Mouse (Mus musculus) cortical plate, adult 2 months (tissue): ENCODE results near the gene Gm17571. TPM values are rescaled to one million over a fixed set of nuclear protein-coding genes. Genes with fewer than 3 reads are reported as not detected.

ENCODE experiments used
- H3K27ac ChIP-seq: fragments of 200-500 bp; 2 replicates; pipeline ENCODE4 v1.5.1; 2012; ENCODE audit warnings: low read length, control low read depth, inconsistent platforms; ENCODE audit not compliant: insufficient read depth
- H3K4me1 ChIP-seq: fragments of 200-500 bp; 2 replicates; pipeline ENCODE4 v1.6.1; 2011; ENCODE audit warnings: low read length; ENCODE audit not compliant: control insufficient read depth, insufficient read depth
- H3K4me3 ChIP-seq: fragments of 200-500 bp; 2 replicates; pipeline ENCODE4 v1.5.1; 2011; ENCODE audit warnings: mild to moderate bottlenecking, low read length, control low read depth; ENCODE audit not compliant: insufficient read depth
- CTCF ChIP-seq: fragments of 200-500 bp; IDR thresholded peaks from 2 replicates; pipeline ENCODE4 v1.5.1; 2011; ENCODE audit warnings: mild to moderate bottlenecking, control low read depth, low read length; ENCODE audit not compliant: insufficient read depth; ENCODE audit errors: extremely low read depth
- POLR2A ChIP-seq: fragments of 200-500 bp; IDR thresholded peaks from 2 replicates; pipeline ENCODE4 v1.6.1; 2011; ENCODE audit warnings: mild to moderate bottlenecking, low read length, control low read depth; ENCODE audit not compliant: insufficient read depth; ENCODE audit errors: extremely low read depth
- polyA plus RNA-seq: library from polyadenylated mRNA; depleted of rRNA; stranded (reverse); fragments of >200 nt; gene quantifications from 2 replicates; pipeline ENCODE4 v1.2.3, GENCODE M21; 2012

The Gm17571 gene
- polyA plus RNA-seq, 1 experiment = not detected

GRCm38 (mm10) chr9:13459371-13459770 lies 12.8 kb upstream of the Gm17571 start:
- Histone ChIP-seq H3K4me3 (no peak overlapping the region), H3K27ac (no peak overlapping the region), H3K4me1 (peaks cover 5% of the 10 kb centered on the region)
- TF ChIP-seq POLR2A = no peak
- TF ChIP-seq CTCF = no peak

DNA sequence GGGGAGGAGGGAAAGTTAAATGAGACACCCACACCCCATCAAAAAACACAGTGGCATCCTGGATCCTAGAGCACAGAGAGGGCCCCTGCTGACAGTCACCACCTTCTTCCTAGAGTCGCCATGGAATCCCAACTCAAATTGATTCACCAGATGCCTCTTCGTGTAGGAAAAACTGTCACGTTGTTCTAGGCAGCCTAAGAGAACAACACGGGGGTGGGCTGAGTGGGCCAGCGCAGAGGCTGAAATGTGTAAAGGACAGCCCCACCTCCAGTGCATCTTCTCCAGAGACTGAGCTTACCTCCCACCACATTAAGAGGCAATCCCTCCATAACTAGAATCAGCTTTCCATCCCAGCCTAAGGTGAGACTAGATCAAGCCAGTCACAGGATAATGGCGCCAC lies 11.2 kb upstream of the Gm17571 start:
- no peak overlapping the region for H3K4me3 ChIP-seq
- no peak for TF ChIP-seq CTCF
- TF ChIP-seq POLR2A = no peak
- no peak overlapping the region for H3K27ac ChIP-seq
- H3K4me1 ChIP-seq = peaks cover 5% of the 10 kb centered on the region

DNA sequence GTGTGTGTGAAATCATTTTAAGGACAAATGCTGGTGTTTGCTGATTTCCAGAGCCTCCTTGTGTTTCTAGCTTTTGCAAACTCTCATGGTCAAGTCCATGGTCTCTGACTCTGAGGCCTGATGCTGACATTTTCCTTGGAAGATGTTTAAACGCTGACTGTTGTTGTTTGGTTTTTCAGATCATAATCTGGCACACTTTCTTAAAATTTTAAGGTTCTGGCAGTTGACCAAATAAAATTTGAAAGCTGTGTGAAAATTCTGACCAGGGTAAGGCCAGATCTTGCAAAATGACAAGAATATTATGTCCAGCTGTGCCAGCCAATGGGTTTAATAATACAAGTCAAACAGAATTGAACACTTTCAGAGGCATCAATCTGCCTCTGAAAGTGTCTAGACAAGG lies 8.7 kb upstream of the Gm17571 start:
- TF ChIP-seq CTCF = no peak
- no peak for TF ChIP-seq POLR2A
- Histone ChIP-seq H3K27ac (0 out of 2 replicates have a peak overlapping the region, but pooled peaks have one; percentile 37), H3K4me3 (no peak overlapping the region), H3K4me1 (peaks cover 5% of the 10 kb centered on the region)

- Histone ChIP-seq H3K4me1 (peaks cover 5% of the 10 kb centered on the region; the same call in 1 of the 2 replicates), H3K4me3 (no peak overlapping the region), H3K27ac (peak overlapping the region; percentile 37; the same call in 1 of the 2 replicates)
- TF ChIP-seq CTCF (no peak), POLR2A (no peak)
Measured at GRCm38 (mm10) chr9:13454651-13455123, 8.1 kb upstream of the Gm17571 start.

DNA sequence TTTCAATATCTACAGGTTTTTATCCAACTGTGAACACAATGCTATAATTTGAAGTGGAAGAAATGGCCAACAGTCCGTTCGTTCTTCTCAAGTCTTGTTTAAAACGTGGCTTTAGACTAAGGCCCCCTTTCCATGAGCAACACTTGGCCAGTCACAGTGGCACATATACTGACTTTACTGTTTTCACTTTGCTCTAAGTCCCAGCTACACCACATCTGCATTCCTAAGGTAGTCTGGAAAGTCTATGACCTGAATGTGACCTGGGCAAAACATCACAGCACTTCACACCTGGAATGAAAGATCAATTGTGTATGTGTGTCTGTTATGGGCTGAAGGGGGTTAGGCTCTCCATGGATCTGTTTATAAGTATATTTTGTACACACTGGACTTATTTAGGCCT lies 2.2 kb upstream of the Gm17571 start:
- Histone ChIP-seq H3K27ac (no peak overlapping the region), H3K4me3 (no peak overlapping the region), H3K4me1 (no peaks in the 10 kb centered on the region)
- TF ChIP-seq CTCF (no peak), POLR2A (no peak)

GRCm38 (mm10) chr9:13446236-13446635 lies 317 bp downstream of the Gm17571 start:
- no peak overlapping the region for H3K4me3 ChIP-seq
- H3K4me1 ChIP-seq = no peaks in the 10 kb centered on the region
- H3K27ac ChIP-seq = no peak overlapping the region
- TF ChIP-seq CTCF = no peak
- no peak for TF ChIP-seq POLR2A

DNA sequence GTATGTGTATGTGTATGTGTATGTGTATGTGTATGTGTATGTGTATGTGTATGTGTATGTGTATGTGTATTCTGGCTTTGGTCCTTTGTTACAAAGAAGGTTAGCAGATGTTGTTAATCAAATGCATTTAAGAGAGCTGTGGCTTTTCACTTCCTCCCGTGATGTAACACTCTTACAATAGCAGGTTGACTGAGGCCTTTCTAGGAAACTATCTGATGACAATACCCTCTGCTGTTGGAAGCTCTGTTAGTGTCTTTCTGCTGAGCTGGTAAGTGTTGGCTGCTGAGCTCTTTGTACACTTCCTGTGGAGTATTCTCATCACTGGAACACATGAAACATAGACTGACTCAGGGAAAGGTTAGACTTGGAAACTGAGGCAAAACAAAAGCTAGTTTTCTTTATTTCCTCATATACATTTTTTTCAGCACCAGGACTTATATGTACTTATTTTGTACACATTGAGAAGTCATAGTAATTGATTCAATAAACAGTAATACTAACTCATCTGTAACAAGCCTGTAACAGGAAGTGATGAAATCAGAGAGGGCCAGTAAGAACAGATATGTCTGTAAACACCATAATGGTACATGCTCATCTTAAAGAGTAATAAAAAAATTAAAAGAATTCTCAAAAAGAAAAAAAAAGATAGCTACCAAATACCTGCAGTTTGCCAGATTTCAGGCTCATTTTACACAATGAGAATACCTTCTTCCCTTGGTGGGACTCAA lies 2.9 kb downstream of the Gm17571 start:
- Histone ChIP-seq H3K4me1 (no peaks in the 10 kb centered on the region), H3K4me3 (no peak overlapping the region), H3K27ac (no peak overlapping the region)
- no peak for TF ChIP-seq CTCF
- TF ChIP-seq POLR2A = no peak

DNA sequence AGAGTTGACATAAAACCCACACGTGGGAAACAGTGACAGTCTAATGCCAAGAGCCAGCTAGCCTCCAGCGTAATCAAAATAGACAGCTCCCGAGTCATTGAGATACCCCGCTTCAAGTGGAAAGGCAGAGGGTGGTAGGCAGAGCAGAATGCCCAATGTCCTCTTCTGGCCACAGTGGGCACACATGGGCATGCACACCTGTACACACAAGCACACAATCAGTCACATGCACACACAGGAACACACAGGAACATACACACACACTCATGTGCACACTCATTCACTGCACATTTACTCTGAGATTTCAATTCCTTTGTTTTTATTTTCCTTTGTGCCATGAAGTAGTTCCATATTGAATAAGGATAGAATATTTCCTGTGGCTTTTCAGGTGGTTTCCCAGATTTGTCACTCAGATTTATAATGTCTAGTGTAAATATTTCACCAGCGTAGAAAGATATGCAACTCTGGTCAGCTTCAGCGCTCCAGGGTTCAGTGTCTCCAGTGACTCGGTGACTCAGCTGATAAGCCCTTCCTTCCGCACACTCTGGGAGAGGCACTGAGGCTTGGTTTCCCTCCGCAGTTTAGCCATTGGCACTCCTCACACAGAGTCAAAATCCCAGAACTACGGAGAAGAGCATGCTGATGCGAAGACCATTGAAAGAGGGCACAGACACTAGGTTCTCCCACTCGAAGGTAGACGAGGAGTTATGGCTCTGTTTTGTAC lies 4.4 kb downstream of the Gm17571 start:
- TF ChIP-seq CTCF = no peak
- TF ChIP-seq POLR2A = no peak
- Histone ChIP-seq H3K4me3 (no peak overlapping the region), H3K27ac (no peak overlapping the region), H3K4me1 (no peaks in the 10 kb centered on the region)

GRCm38 (mm10) chr9:13440911-13441310 lies 5.6 kb downstream of the Gm17571 start:
- TF ChIP-seq POLR2A (no peak), CTCF (no peak)
- no peak overlapping the region for H3K27ac ChIP-seq
- H3K4me1 ChIP-seq = no peaks in the 10 kb centered on the region
- no peak overlapping the region for H3K4me3 ChIP-seq
